Mouse (Mus musculus) NIH3T3 (cell line): ENCODE results near the gene Phkg1.
"Not testable (repeated sequence)": the region's sequence is repeated elsewhere in the genome, so short reads cannot be mapped to it uniquely, and the experiment has no call there.

Experiments
- DNase-seq: peaks from one replicate; pipeline ENCODE4 v3.0.0-alpha.2; 2012; ENCODE audit warnings: low read depth

Gene Phkg1

DNA sequence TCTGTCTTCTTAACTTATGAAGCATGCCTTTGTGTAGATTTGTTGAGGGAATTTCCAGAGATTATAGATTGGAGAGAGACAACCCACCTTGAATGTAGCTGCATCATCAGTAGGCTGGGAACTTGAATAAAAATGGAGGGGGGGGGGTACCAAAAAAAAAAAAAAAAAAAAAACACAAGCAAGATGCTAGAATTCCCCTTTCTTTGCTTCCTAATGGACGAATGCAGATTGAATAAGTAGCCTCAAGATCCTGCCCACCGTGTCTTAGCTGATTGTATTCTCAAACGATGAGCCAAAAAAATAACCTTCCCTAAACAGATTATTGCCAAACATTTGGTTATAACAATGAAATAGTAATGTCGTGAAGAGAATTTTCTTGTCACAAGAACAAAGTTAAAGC lies 9.4 kb upstream of the Phkg1 start:
- no peak for DNase-seq

DNA sequence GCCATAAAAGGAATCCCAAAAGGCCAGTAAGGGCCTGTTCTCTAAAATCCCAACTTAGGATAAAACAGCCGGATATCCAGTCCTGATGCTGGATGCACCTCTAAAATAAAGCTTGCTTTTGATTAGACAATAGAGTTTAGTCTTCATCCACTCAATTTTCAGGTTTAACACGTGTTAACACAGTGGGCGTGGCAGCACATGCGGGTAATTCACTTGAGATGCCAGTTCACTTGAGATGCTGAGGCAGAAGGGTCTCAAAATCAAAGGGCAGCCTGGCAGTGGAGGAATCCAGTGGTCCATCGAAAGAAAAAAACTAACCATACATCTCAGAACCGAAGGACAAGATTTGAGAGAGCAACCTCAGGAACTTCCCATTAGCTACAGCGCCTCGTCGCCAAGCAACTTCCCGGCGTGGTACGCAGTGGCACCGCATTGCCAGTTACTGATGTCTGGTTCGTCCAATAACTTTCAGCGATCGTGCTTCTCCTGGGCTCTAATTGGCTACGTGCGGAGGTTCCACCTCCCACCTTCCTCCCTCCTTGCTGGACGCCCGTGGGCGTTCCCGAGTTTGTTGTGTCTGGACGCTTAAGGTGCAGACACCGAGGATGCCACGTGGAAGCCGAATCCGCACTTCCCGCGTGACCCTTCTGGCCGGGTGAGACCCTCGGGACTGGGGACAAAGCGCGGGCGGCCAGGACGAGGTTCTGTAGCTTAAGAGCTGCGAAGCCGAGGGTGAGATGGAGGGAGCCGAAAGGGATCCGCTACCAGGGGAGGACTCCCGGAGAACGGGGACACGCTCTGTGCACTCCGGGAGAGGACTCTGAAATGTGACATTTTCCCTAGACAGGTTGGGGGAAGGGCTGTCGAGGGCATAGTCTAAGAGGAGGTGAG lies 2.9 kb downstream of the Phkg1 start, which contains the start of gene Zbed5:
TSS of gene Zbed5 (plus strand) at position 526 of the 891 bp plus-strand sequence.
- DNase-seq, result peak; percentile 96

DNA sequence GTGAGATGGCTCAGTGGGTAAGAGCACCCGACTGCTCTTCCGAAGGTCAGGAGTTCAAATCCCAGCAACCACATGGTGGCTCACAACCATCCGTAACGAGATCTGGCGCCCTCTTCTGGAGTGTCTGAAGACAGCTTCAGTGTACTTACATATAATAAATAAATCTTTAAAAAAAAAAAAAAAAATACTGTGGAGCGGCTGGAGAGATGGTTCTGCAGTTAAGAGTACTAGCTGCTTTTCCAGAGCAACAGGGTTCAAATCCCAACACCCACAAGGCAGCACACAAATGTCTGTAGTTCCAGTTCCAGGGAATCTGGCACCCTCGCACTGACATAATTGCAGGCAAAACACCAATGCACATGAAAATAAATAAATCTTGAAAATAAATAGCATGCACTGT lies 8.0 kb downstream of the Phkg1 start:
- not testable (repeated sequence) for DNase-seq

DNA sequence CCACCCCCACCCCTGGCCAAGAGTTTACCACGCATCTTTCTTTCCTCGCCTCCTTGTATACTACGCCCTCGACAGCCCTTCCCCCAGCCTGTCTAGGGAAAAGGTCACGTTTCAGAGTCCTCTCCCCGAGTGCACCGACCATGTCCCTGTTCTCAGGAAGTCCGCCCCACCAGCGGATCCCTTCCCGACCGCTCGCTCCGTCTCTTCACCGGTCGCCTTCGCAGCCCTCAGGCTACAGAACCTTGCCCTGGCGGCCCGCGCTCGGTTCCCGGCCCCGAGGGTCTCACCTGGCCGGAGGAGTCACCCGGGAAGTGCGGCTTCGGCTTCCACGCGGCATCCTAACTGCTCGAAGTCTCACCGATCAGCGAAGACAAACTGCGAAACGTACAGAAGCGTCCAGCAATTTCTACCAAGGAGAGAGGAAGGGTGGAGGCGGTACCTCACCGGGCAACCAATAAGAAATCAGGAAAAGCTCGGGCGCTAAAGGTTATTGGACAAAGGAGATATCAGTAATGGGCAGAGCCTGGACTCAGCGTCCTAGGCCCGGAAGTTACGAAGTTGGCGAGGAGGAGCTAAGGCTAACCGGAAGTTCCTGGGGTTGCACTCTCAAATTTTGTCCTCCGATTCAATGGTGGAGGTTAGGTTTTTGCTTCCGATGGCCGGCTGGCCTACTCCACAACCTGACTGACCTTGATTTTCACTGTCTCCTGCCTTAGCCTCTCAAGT lies 11.3 kb downstream of the Phkg1 start, which contains the start of gene Chchd2:
TSS of gene Chchd2 (minus strand) at position 560 of the 726 bp plus-strand sequence.
- DNase-seq, result peak; percentile 98

DNA sequence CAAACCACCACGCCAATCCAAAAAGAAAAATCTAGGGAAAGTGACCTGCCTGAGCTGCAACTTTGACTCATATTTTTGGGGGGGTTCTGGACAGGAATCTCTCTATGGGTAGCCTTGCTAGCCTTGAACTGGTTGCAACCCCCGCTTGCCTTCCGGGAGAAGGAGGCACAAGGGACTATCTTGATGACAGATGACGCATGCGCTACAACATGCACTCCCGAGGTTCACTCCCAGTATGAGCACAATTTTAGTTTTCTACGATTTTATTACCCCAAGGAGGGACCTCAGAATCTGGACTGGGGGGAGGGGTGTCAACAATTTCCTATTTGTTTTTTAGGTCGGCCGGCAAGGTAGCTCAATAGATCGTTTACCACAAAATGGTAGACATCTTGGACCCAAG lies 12.1 kb downstream of the Phkg1 start:
- DNase-seq, result peak; percentile 62

DNA sequence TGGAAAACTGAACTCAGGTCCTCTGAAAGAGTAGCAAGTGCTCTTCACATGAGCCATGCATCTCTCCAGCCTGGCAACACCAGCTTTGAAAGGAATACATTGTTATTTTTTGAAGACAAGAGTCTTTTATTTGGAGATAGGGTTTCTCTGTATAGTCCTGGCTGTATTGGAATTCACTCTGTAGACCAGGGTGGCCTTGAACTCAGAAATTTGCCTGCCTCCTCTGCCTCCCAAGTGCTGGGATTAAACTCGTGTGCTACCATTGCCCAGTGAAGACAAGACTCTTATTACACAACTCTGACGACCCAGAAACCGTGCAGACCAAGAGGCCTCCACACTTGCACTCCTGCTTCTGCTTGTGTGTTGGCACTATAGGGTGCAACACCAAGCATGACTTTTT lies 18.5 kb downstream of the Phkg1 start:
- no peak for DNase-seq

DNA sequence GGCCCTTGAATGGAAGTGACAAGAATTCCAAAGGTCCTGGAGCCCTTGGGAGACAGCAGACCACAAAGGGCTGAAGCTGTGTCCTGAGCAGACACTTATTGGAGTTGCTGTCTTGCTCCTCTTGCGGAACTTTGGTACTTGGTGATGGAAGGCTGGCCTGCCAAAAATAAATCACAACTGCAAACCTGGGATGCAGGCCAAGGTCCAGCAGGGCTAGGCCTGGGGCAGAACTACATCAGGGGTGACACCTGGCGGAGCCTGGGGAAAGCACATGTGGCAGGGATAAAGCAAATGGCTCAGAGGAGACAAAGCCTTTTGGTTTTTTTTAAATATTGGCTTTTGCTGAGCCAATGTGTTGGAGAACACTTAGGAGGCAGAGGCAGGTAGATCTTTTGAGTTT lies 19.4 kb downstream of the Phkg1 start:
- peak; percentile 92 for DNase-seq

DNA sequence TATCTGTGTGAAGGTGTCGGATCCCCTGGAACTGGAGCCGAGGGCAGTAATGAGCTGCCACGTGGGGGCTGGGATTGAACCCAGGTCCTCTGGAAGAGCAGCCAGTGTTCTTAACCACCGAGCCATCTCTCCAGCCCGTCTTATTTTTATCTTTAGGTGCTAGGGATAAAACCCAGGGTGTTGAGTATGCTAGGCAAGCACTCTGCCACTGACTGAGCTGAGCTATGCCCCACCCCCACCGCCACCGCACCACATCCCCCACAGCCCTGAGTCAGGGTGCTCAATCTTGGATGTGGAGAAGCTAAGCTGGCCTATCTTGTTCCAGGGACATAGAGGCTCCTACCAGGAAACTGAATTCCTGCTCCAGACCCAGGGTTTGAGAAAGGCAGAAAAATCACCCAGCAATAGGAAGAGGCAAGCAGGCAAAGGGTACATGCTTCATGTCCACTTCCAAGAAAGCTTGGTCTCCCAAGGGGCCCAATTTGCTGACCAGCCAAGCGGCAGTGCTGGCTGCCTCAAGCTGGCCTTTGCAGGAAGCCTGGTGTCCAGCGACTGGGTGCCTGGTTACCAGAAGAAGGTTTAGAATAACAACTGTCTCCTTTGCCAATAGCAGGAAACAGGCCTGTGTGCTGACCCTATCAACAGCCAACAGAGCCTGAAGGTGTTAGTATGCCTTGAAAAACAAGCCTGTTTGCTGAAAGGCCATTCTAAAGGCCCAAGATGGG lies 20.5 kb downstream of the Phkg1 start:
- peak; percentile 22 for DNase-seq

DNA sequence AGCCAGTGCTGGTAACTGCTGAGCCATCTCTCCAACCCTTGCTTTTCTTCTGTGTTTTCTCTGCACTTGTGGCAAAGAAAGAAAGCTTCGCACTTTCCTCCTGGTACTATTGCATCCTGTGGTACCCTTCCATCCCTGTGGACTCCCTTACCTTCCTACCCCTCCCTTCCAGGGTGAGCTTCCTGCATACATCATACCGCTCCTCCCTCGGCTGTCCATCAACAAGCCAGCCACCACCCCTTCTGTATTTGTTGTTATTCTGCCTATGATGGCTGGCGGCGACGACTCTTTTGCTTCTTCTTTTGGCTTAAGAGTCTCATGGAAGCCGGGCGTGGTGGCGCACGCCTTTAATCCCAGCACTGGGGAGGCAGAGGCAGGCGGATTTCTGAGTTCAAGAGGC lies 23.3 kb downstream of the Phkg1 start:
- DNase-seq, result no peak

DNA sequence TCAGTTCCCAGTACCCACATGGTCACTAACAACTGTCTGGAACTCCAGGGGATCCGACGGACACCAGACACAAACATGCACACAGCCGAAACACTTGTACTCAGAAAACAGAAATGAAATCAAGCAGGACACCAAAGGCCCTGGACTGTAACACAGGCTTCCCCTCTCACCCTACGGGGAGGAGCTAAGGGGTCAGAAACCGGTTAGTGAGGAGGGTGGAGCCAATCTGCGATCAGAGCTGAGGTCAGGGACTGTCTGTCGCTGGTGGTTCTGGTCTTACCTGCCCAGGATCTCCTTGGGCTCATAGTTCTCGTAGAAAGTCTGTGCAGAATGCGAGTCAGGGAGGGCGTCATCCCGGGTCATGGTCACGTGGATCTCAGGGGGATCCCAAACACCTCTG lies 24.4 kb downstream of the Phkg1 start:
- DNase-seq, result no peak

DNA sequence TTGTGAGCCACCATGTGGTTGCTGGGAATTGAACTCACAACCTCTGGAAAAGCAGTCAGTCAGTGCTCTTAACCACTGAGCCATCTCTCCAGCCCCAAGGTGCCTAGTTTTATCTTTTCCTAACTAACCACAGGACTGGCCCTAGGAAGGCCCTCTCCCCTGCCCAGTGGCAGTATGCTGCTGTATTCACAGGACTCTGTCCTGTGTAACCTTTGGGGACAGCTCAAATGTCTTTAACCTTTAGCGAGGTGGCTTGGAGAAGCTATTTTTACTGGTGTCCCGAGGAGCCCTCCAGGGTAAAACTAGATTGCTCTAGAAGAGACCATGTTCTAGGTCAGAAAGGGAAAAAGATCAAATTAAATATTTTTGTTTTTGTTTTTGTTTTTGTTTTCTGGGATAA lies 27.1 kb downstream of the Phkg1 start:
- no peak for DNase-seq

DNA sequence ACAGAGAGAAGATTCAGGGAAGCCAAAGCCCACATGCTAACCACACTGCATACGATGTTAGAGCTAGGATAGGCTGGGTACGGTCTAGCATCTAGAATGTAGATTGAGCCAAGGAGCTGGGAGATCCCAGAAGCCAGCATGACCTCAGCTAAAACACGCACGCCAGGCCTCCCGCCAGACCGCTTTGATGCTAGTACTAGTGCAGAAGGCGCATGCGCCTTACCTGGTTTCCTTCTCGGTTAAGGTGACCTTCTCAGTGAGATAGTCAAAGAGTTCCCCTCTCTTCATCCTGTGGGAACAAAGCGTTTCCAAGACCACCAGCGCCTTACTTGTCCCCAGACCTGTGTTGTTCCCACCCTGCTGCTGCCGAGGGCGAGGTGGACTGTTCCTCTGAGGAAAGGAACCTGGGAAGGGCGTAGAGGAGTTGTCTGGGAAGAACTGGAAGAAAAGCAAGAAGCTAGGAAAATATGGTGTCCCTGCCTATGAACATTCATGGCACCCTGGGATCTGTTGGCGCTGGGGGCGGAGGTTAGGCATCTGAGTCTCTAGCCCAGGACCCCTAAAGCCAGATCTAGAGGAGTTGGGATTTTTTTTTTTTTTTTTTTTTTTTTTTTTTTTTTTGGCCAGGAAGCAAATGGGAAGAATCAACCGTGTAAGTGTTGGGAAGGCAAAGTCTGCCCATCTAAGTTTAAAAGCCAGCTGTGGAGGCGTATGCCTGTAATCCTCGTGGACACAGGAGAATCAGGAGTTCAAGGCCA lies 28.9 kb downstream of the Phkg1 start:
- no peak for DNase-seq

DNA sequence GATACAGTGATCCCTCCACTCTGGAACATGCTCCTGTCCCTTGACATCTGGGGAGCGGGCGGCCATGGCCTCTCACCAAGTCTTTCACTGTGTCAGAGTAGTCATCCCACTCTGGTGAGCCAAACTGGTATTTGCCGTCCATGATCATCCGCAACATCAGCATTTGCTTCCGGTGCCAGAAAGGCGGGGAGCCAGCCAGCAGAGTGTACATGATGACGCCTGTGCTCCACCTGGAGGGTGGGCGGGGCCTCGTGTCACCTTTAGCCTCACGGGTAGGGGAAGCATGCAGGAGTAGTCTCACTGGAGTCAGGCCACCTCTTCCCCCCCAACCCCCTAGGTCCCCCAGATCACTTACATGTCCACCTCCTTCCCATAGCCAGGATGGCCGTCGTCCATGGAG lies 32.5 kb downstream of the Phkg1 start:
- DNase-seq, result no peak

DNA sequence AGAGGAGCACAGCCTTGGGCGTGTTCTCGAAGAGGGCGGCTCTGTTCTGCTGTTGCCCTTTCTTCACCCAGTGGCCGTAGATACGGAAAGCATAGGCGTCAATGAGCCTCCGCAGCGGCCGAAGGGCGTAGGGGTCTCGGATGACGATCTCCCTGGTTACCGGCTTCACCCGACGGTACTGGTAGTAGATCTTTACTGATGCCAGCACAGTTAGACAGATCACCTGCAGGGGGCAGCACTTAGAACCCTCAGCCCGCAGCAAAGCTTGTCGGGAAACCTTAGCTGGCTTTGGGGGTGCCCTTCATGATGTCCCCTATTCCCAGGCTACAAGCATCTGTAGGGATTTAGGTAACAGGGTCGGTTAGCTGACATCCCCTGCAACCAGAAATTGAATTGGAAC lies 33.9 kb downstream of the Phkg1 start:
- peak; percentile 32 for DNase-seq

DNA sequence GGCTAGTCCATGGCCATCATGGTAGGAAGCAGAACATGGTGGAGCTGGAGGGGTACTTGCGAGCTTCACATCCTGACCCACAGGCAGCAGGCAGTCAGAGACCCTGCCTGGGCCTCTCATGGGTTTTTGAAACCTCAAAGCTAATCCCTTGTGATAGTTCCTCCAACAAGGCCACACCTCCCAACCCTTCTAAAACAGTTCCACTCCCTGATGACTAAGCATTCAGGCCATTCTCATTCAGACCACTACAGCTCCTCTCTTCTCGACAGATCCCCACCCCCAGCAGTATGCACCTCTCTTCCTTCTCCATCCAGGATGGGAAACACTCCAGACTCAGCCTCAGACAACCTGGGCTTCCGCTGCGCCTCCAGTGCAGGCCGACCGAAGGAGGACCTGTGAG lies 36.0 kb downstream of the Phkg1 start:
- DNase-seq, result no peak

DNA sequence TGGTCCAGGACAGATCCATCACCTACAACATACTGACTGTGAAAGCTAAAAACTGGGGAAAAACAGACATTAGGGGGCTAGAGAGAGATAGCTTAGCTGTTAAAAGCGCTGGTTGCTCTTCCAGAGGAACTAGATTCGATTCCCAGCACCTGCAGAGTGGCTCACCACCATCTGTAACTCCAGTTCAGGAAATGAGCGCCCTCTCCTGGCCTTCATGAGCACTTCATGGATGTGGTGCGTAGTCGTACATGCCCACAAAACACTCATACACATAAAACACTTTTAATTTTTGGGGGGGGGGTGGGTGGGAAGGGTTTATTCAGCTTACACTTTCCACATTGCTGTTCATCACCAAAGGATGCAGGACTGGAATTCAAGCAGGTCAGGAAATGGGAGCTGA lies 41.9 kb downstream of the Phkg1 start:
- DNase-seq, result no peak

DNA sequence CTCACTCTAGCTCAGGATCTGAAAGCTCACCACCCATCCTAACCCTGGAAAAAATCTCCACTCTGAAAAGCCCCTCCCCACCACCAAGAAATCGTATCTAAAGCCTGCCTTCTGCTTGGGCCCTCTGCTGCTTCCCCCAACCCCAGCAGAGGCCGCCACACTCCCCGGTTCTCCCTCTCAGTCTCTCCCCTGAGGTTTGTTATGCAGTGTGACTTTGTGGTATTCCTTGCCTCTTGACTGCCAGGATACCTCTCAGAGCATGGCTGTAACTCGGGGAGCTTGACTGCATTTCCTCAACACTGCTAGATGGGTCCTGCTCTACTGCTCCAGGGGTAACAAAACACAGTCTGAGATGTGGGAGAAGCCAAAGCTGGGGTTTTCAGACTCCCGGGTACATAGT lies 43.2 kb downstream of the Phkg1 start:
- DNase-seq, result no peak

DNA sequence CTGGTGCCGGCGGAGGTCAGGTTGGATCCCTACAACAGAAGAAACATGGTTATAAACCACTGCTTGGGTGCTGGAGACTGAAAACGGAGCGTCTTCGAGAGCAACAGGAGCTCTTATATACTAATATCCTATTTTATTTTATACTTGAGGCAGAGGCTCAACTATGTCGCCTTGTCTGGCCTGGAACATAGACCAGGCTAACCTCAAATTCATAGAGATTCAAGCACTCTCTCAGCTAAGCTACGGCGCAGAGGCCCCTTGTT lies 50.9 kb downstream of the Phkg1 start:
- DNase-seq, result peak; percentile 11

DNA sequence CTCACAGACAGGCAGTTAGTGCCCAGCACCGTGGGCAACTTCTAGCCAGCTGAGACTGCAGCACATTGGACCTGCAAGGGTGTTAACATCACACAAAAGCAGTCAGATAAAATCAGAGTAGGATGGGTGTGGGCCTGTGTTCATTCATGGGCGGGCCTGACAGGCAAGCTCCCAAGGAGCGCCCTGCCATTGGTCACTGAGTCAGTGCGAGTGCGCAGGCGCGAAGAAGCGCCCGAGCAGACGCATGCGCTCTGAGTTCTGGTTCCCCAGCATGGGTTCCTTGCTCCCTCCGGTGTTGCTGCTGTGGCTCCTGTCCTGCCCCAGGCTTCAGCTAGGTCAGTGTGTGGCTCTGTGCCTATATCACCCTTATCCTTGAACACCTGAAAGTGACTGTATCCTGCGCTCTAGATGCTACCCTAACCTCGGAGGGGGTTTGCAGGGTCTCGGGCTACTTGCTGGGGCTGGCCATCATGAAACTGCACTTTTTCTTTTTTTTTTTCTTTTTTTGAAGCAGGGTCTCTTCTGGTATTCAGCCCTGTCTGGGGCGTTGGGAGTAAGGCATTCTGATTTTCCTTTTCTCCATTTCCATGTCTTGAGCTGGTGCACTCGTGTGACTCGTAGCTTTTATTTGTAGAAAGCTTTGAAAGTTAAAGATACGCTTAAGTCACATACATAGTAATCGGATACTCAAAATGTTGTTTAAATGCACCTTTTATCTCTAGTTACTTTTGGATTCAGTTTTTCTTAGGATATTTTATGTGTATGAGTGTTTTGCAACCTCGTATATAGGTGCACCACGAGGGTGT lies 51.4 kb downstream of the Phkg1 start, which contains the start of gene Sumf2:
TSS of gene Sumf2 (plus strand) at position 235 of the 806 bp plus-strand sequence.
- DNase-seq, result peak; percentile 99

DNA sequence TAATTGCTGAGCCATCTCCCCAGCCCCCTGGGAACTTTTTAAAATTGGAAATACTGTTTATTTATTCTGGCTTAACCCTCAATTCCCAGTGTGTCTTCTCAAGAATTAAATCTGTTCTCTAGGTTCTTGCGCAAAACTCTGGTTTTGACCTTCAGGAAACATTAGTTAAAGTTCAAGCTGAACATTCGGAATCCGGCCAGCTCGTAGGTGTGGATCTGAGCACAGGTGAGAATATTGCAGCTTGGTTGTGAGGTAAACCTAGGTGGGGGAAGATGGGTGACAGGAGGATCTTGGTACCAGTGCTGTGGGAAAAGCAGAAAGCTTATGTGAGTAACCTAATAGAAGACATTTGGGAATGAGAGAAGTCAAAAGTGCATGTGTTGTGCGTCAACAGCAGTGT lies 53.5 kb downstream of the Phkg1 start:
- DNase-seq, result no peak
